Mouse (Mus musculus) ES-E14 (cell line): ENCODE measurements around the gene Slc2a8.

ENCODE experiments used
- CHD2 ChIP-seq: IDR thresholded peaks from 2 replicates; pipeline ENCODE4 v1.6.1; 2014; ENCODE audit warnings: mild to moderate bottlenecking, low read depth, low read length, inconsistent platforms
- HCFC1 ChIP-seq: IDR thresholded peaks from 2 replicates; pipeline ENCODE4 v1.6.1; 2012; ENCODE audit warnings: low read length, inconsistent platforms, borderline replicate concordance; ENCODE audit not compliant: insufficient read depth
- MAFK ChIP-seq: IDR thresholded peaks from 2 replicates; pipeline ENCODE4 v1.6.1; 2014; ENCODE audit warnings: mild to moderate bottlenecking, low read depth, low read length, inconsistent platforms; ENCODE audit not compliant: insufficient read depth
- ZC3H11A ChIP-seq: IDR thresholded peaks from 2 replicates; pipeline ENCODE4 v1.6.1; 2012; ENCODE audit warnings: low read depth, mild to moderate bottlenecking, inconsistent platforms, low read length, borderline replicate concordance

- TF ChIP-seq ZC3H11A (no peak), MAFK (no peak), HCFC1 (no peak), CHD2 (no peak)
Observed at GRCm38 (mm10) chr2:32977114-32977513, 4.8 kb downstream of the Slc2a8 start.
